Mouse (Mus musculus) B cell, adult 67 days (primary cell): ENCODE data around the gene Def6. TPM values are rescaled to one million over a fixed set of nuclear protein-coding genes. Genes with fewer than 3 reads are reported as not detected.

Source experiments
- total RNA-seq, 2 experiments: library from RNA; stranded (reverse); gene quantifications; 4 replicates each; pipeline ENCODE4 v1.2.4; 2023

Def6 gene
- 100 to 1,000 TPM in 1 of 2 experiments, 10 to 100 TPM in 1; 85.3 to 109 TPM for total RNA-seq

DNA sequence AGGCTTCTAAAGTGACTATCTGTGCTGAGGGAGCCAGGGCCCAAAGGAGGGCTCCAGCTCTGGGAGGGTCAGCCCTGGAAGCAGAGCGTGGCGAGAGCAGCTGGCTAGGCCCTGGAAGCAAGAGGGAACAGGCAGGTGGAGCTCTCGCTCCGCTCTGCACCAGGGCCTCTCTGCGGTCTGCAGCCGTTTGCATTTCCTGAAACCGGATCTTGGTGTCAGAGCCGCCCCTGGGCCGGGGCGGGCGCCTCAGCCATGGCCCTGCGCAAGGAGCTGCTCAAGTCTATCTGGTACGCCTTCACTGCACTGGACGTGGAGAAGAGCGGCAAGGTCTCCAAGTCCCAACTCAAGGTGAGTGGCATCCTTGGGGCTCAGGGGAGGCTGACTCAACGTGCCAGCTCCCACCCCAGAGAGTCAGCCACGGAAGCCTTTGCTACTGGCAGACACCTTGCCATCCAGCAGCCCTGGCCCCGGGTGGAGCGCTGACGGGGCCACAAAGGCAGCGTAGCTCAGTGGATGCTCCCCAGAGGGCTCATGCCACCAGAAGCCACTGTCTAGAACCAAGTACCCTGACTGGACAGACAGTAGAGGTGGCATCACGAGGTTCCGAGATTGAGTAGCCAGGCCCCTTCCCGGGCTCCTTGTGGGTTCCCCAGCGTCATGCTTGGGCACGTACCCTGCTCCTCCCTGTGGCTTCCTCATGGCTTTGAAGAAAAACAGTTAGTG, at the start of gene Def6:
Gene Def6, plus strand, starts transcription at position 188 of the 723 bp plus-strand sequence.

DNA sequence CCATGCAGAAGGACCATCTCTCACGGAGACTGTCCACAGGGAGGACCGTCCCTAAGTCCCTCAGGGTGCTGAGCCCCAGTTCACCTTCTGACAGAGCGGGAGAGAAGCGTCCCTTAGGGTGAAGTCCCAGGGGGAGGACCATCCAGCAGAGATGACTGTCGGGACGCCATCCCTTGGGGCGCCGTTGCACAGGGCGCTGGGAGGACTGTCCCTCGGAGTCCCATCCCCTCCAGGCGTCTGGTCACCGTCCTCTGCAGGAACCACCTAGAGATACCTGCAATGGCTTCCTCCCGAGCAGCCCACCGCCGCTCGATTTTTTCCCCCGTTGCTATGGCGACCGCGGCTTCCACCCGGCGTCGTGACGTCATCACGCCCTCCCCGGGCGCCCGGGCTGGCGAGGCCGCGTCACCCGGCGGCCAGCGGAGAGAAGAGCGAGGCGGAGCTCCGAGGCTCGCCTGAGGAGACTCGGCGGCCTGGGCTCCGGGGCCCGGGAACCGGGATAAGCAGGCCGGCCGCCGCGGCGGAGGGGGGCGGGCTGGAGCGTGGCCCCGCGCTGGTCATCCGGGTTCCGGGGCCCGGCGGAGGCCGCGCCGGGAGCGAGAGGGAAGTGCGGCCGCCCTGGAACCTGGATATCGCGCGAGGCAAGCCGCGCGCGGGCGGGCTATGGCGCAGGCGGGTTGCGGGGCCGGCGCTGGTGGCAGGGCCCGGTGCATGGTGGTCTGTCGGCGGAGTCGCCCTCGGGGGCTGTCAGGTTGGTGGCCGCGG, 30.6 kb upstream of the Def6 start, which contains the start of gene Zfp523:
Gene Zfp523, plus strand, starts transcription at position 355 of the 765 bp plus-strand sequence.

DNA sequence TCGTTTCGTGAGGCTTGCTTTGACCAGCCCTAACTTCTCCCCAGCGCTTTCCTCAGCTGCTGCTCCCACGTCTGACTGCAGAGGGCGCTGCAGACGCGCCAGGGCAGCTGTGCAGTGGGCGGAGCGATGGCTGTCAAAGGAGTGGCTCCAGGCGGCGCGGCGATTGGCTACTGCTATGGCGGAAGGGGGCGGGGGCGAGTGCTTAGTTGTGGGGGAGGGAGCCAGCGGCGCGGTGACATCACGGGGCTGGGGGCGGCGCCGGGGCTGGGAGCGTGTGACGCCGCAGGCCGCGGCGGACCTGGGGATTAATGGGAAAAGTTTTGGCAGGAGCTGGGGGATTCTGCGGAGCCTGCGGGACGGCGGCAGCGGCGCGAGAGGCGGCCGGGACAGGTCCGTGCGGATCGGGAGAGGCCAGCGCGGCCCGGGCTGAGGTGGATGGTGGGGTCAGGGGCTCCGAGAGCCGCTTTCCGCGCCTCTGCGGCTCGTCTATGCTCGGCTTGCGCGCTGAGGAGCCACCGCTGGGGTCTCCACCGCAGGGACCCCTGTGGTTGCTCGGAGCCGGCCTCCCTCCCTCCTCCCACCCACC, 25.0 kb downstream of the Def6 start, which contains the start of gene Ppard:
Gene Ppard, plus strand, starts transcription at position 226 of the 586 bp plus-strand sequence.

Other genes with a start within 250 kb of the Def6 start
- gene Tcp11, start 127.1 kb upstream of the Def6 start, total RNA-seq = 1 to 10 TPM; 2.6 to 5.5 TPM
- gene Scube3, start 65.6 kb upstream of the Def6 start, total RNA-seq = not detected
- 10 to 100 TPM; 15.7 to 22.0 TPM for gene Zfp523, start 30.6 kb upstream of the Def6 start, total RNA-seq
- 10 to 100 TPM; 28.5 to 30.0 TPM for gene Ppard, start 24.9 kb downstream of the Def6 start, total RNA-seq
- gene Fance, start 105.7 kb downstream of the Def6 start, total RNA-seq = 10 to 100 TPM; 32.4 to 44.6 TPM
- 1,000 to 10,000 TPM; 1,465 to 1,565 TPM for gene Rpl10a, start 120.7 kb downstream of the Def6 start, total RNA-seq
- gene Tead3, start 143.0 kb downstream of the Def6 start, total RNA-seq = 1 to 10 TPM in 1 of 2 experiments, not detected in 1; 1.3 TPM
- not detected for gene Tulp1, start 157.4 kb downstream of the Def6 start, total RNA-seq